Mouse (Mus musculus) R1 (cell line): Measurements from ENCODE around the gene Gm14548.
"Not testable (repeated sequence)": the region's sequence is repeated elsewhere in the genome, so short reads cannot be mapped to it uniquely, and the experiment has no call there.

Experiments
- DNase-seq: peaks from one replicate; pipeline ENCODE4 v3.0.0-alpha.2; 2018; ENCODE audit warnings: low read depth, low spot score

Gm14548 gene

GRCm38 (mm10) chr7:3898036-3898590 is at the start of gene Gm14548:
Gene Gm14548 (minus strand): TSS chr7:3898120.
- not testable (repeated sequence) for DNase-seq

- DNase-seq = no peak
These were observed 48.2 kb upstream of the Gm14548 start for GRCm38 (mm10) chr7:3946117-3946516.

GRCm38 (mm10) chr7:3940915-3941314 is 43.0 kb upstream of the Gm14548 start:
- no peak for DNase-seq

GRCm38 (mm10) chr7:3939866-3940525 is 42.1 kb upstream of the Gm14548 start:
- no peak for DNase-seq

DNA sequence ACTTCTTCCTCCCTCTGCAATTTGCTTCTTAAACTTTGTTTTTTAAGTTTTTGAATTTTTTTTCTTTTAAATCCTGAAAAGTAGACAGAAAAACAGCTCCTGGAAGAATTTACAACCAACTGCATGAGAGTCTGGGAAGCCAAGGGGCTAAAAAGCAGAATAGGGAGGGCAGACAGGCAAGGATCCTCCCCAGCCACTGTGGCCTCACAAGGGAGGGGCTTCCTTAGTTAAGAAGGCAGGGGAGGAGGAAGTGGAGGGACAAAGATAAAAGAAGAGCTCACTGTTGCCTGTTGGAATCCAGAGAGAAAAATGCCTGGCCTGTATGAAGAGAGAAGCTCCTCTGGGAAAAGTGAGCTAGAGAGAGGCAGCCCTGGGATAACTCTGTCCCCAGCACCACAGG is 37.6 kb upstream of the Gm14548 start:
- DNase-seq = peak; percentile 23

DNA sequence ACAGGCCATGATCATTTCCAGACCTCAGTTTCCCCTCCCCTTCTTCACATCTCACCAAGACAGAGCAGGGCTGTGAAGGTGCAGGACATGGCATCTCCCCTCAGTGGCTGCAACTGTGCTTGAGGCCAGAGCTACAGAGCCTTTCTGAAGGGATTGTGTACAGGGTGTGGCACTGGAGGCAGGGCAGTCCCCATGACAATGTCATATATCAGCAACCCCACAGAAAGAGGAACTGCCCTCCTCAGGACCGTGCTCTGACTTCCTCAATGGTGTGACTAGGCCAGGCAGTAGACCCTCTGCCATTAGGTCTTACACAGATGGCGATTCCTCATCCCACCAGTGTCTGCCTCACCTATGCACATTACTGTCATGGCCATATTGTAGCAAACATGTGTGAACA is 17.5 kb upstream of the Gm14548 start, which contains the start of gene Lilra6:
Gene Lilra6 (minus strand): TSS at position 117 of the 400 bp plus-strand sequence.
- not testable (repeated sequence) for DNase-seq

DNA sequence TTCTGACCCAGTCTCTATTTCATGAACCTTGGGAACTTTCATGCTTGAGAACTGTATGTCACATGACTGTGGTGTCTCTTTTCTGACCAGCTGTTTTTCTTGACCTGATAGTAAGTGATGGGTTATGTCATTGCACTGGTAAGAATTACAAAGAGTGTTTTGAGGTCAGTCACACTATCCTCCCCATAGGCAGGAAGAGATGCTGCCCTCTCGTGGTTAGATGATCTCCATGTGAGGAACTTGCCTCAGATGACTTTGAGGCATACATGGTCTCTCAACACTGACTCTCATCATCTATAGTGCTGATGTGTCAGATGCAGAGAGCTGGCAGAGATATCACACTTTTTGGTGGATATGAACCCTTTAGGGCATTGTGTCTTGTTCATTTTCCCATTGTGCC is 5.8 kb upstream of the Gm14548 start:
- peak; percentile 45 for DNase-seq

- DNase-seq = not testable (repeated sequence)
These were observed 22.9 kb downstream of the Gm14548 start for GRCm38 (mm10) chr7:3875032-3875431.

DNA sequence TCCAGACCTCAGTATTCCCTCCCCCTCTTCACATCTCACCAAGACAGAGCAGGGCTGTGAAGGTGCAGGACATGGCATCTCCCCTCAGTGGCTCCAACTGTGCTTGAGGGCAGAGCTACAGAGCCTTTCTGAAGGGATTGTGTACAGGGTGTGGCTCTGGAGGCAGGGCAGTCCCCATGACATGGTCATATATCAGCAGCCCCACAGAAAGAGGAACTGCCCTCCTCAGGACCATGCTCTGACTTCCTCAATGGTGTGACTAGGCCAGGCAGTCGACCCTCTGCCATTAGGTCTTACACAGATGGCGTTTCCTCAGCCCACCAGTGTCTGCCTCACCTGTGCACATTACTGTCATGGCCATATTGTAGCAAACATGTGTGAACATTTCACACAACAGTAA is 53.0 kb downstream of the Gm14548 start, which contains the start of gene Pira2:
Gene Pira2 (minus strand): TSS at position 101 of the 400 bp plus-strand sequence.
- DNase-seq = not testable (repeated sequence)

DNA sequence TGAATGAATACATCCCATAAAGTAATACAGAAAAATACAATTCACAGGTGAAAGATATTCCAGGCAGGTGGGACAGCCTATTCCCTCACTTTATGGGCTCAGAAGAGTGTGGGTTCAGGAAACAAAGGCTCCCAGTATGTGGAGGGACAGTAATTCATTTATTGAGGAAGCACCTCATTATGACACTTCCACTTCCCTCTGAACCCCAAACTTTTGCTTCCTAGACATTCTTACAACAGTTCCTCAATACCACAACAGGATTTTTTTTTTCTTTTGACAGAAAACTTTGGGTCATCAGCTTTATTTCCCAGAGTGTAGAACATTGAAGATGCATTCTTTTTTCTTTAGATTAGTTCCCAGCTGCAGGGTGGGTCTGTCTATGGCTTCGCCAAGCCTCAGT is 60.1 kb downstream of the Gm14548 start:
- not testable (repeated sequence) for DNase-seq
